Mouse (Mus musculus) right cerebral cortex, postnatal 36 days (tissue): ENCODE results near the gene Dffa.
A peak's percentile ranks its signal among the peaks of the same experiment; 100 is the strongest.
"Not testable (repeated sequence)": the region's sequence is repeated elsewhere in the genome, so short reads cannot be mapped to it uniquely, and the experiment has no call there.

Source experiments
- DNase-seq, 2 experiments: peaks; one replicate each; pipeline ENCODE4 v3.0.0; 2022; ENCODE audit warnings: low spot score in 2 of 2, mixed read lengths in 1 of 2

Gene Dffa

DNA sequence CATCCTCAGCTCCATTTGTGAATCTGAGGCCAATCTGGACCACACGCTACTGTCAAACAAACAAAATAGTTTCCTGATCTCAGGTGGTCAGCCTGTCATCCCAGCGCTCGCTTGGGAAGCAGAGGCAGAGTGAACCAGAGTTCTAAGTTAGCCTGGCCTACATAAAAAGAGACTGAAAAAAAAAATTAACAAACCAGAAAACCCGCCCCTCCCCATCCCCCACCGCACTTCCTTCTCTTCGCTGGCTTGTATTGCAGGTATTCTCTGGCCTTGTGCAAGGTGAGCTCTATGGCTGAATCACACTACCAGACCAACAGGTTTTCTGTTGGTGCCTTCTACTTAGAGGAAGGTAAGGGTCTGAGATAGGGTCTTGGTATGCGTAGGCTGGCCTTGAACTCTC lies 43.6 kb downstream of the Dffa start:
- DNase-seq: no peak

DNA sequence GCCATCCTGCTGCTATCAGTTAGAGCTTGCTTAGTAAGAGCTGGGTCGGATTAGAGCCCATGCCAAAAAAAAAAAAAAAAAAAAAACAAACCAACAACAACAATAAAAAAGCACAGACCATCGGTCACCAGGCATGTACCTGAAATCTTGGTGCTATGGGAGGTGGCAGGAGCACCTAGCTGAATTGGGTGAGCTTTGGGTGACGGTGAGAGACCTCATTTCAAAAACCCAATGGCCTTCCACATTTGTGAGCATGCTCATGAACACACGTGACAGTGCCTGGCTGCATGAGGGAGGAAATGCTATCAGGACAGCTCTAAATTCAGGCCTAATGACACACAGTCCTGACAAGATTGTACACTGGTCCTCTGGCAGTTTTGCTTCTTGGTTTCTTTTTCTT lies 44.1 kb downstream of the Dffa start:
- DNase-seq: no peak

DNA sequence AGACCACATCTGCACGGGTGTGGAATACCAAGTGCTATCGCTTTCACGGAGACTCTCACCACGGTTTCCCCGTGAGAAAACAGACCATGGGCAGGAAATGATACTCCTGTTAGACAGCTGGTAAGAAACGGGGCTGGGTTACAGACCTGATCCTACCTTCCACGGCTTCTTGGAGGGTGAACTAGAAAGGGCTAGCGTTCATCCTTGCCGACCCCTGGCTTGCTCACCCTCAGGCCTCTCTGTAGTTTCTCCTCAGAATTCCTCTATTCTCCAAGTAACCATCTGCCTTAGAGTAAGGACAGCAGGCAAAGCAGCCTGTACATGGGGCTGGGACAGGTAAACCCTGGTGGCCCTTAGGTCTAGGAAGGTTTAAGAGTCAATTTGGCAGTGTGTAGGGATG lies 45.2 kb downstream of the Dffa start:
- no peak for DNase-seq

DNA sequence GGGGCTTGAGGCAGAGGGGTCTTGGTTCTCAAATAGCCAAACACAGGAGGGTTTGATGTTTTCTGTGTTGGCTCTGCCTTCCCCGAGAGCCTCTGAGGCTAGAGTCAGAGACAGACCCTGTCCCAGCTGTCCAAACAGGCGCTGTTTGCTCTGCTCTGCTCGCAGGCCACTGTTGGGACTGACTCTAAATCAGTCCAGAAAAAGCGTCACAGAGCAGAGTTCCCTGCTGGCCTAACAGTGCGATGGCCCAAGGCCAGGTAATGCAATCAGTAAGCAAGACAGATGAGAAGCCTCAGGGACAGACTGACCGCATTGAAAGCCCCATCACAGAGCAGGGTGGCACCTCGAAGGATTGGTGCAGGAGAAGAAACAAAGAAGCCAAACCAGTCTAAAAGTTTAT lies 45.7 kb downstream of the Dffa start:
- DNase-seq: no peak

DNA sequence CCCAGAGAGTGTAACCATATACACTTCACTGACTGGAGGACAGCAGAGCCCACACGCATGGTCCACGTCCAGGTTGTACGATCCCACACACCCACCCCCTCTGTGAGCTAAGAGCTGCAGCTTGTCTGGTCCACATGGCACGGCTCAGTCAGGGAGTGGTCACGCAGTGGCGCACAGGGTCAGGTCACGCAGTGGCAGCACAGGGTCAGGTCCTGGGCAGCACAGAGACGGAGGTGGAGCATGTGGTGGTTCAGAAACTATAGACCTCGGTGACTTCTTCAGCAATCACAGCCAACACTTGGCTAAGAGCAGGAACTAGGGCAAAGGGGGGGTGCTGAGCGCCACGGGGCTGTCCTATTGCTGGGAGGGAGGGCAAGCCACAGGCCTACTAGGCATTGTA lies 46.3 kb downstream of the Dffa start:
- no peak for DNase-seq

DNA sequence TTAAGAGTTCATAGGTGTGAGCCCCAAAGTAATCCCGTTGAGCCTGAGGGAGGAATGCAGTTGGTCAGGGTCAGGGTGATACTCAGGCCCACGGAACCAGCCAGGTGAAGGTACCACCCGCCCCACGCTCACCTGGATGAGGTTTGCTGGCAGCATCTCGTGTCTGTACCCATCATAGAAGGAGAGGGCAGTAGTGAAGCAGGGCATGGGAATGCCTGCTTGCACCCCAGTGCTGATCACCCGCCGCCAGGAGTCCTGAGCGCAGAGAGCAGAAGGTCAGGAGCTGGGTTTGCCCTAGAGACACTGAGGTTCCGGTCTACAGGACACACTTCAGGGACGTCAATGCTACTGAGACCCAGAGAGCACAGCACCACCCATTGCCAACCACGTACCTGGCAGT lies 46.8 kb downstream of the Dffa start:
- no peak for DNase-seq

DNA sequence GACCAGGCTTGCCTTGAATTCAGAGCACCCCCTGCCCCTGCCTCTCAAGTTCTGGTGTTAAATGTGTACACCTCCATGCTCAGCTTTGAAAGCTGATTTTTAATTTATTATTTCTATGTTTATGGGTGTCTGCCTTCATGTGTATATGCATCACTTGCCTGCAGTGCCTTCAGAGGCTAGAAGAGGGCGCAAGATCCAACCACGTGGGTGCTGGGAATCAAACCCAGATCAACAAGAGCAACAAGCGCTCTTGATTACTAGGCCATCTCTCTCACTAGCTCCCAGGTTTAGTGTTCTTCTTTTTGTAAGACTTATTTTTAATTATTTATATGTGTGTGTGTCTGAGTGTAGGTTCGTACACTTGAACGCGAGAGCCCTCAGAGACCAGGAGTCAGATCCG lies 50.9 kb downstream of the Dffa start:
- DNase-seq: no peak

DNA sequence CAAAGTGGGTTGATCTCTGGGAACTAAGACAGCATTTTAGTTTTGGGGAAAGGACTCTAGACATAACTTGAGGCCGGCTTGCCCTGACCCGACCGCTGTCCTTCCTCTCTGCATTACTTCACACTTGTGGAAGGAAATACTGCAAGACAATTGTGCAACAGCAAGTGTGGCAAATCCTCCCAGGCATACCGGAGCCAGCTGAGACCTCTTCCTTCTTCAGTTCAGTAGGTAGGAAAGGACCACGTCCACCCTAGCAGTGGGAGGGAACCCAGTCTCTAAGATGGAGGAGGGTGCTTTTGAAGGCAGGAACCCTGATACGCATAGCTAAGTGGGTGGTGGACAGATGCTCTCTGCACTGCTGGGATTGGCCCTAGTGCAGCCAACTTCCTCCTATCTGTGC lies 51.8 kb downstream of the Dffa start:
- no peak for DNase-seq

DNA sequence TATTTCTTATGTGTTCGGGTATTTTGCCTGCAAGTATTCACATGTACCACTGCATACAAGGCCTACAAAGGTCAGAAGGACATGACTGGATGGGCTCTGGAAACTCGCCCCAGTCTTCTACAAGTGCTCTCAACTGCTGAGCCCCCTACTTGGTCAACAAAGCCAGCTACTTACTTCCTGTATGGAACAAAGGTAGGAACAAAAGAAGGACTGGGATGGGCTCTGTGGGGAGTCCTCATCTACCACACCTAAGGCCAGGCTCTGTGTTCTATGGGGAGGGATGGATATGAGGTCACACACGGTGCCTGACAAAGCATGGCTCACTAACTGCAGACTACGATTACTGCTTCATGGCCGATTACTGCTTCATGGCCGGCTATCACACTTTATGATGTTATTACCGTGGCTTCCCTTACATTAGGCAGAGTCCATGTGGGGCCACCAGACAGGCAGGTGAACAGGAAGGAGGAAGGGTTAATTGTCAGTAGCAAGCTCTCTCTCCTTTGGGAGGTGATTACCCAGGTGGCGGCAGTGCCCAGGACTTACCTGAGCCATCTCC lies 53.5 kb downstream of the Dffa start:
- no peak for DNase-seq

DNA sequence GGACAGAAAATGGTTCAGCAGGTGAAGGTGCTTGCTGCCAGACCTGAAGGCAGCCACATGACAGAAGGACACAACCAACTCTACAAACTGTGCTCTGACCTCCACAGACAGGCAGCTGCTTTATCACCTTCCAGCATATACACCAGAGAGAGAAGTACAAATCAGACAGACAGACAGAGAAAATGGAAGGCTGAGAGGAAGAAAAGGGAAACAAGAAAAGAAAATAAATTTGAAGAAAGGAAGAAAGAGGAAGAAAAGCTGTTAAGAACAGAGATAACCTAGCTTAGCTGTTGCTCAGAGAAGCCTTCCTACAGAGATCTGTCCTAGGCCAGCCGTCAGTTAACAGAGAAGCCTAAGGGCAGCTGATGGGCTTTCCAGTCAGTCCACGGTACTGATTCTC lies 55.3 kb downstream of the Dffa start:
- DNase-seq: no peak

DNA sequence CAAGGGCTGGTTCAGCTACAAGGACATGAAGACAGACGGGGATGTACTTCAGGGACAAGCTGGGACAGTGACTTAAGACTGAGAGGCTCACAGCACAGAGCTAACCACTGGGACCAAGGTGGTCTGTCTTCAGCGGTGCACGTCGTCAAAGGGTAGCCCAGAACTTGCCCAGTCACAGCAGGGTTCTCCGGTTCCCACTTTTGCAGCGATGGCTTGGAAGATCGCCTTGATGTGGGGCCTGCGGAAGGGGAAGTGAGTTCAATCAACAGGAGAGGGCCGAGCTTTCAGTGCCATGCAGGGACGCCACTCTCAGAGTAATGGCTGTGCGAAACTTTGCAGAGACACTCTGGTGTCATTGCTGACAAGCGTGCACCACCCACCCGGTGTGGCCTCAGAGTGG lies 55.9 kb downstream of the Dffa start:
- DNase-seq: no peak

DNA sequence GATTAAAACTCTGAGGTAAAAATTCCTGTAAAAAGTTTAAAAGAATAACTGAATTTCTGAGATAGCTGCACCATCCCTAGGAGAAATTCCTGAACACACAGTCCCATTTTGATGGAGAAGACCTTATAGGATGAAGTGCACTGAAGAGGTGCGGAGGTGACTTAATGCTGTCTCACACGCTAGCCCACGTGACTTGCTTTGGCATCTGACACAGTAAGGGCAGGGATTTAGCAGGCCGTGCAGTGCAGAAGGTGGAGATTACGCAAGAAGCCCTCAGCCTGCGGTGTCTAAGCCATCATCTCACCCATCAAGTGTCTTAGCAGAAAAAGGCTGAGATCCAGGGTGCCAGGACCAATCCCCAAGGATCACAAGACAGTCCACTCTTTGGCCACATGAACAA lies 57.2 kb downstream of the Dffa start:
- no peak for DNase-seq

DNA sequence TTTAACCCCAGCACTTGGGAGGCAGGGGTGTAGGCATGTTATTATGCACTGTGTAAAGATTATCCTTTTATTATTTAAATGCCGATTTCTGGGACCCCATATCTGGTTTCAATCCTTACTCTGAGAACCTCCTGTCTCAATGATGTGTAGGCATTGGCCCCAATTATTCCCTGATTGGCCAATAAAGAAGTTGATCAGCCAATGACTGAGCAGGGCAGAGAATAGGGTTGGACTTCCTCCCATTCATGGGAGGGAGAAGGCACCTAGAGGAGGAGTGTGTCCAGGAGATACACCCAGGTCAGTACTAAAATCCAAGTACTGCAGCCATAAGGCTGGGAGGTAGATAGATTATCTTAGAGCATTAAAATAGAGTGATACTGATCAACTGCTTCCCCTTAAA lies 59.2 kb downstream of the Dffa start:
- DNase-seq: no peak

DNA sequence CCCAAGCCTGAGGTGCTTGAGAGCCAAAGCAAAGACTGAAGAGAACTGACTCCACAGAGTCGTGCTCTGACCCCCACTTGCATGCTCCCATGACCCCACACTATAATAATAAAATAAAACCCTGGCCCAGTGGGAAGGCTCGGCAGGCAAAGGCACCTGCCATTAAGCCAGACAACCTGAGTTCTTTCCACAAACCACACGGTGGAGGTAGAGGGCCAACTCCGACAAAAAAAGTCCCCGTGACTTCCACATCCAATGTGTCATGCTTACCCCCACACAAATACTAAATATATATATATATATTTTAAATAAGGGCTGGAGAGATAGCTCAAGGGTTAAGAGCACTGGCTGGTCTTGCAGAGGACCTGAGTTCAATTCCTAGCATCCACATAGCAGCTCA lies 60.2 kb downstream of the Dffa start:
- no peak for DNase-seq

DNA sequence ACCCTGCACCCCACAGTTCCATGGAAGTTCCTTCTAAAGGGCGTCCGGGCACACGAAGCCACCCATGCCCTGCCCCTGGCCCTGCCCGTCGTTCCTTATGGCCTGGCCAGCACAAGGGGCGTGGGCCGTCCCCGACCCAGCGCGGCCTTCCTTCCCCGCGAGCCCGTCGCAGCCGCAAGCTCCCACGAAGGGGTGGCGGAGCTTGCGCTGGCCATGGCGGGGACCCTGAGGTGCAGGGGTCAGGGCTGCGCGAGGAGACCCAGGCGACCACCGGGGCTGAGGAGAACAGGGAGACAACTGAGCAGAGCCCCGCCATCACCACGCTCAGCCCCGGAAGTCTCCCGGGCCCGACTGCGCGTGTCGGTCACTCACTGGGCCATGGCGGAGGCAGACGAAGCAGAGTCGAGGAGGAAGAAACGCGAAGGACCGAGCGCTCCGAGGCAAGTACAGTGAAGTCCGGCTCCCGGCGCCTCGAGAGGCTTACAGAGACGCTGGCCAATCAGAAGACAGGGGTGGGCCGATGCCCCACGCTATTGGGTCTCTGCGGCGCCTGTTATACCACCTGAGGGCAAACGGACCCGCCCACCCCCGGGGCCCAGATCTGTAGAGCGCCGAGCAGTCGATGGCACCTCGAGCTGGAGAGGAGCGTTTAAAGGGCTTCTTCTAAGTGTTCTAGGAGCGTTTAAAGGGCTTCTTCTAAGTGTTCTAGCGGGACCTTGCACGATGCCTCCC lies 62.4 kb downstream of the Dffa start, which contains the start of gene Pgd:
TSS of gene Pgd (minus strand) at position 557 of the 732 bp plus-strand sequence.
- peak; percentile 97 for DNase-seq

DNA sequence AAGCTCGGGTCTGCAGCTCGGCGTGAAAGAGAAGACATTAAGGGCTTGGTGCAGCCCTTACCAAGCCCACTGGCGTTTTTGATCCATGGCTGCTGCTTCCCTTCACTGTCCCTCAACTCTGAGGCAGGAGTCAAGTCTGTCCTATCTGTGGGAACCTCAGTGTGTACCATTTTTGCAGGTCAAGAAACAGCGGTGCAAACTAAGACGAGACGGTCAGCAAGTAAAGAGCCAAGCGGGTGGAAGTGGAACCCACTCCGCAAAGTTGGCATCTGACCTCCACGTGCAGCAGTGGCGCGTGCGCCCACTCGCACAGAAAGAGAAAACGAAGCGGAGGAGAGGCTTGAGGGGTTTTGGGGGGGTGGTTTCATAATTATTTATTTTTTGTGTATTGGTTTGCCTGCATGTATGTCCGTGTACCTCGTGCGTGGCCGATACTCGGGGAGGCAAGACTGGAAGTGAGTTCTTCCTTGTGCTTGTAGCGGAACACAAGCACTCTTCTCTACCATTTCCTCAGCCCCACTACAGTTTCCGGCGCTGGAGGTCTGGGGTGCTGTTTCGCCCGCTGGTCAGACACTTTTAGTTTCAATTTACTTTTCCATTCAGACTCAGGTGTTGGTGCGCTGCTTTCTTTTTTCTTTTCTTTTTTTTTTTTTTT lies 63.1 kb downstream of the Dffa start:
- no peak for DNase-seq

DNA sequence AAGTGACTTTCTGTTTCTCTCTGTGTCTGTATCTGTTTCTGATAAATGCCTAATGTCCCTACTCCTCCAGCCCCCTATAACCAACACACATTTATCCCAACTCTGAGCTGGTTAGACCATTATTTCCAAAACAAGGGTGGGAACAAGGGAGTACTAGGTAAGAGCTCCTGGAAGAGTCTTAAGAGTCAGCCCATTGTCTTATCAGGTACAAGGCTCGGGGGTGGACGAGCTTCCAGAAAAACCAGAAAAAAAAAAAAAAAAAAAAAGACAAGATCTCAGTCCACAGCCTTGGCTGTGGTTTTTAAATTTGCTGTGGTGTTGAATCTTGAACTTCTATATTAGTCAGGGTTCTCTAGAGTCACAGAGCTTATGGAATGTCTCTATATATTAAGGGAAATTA lies 64.1 kb downstream of the Dffa start:
- no peak for DNase-seq

DNA sequence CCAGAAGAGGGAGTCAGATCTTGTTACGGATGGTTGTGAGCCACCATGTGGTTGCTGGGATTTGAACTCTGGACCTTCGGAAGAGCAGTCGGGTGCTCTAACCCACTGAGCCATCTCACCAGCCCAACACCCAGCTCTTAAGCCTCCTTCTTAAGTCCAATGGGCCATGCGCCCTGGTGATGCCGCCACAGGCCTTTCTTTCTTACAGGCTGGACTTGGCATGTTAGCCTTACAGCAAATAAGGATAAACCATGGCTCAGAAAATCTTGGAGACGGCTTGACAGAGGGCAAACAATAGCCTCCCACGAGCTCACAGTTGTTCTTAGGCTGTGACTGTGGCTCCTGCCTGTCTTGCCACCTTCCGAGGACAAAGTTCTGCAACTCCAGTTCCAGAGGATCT lies 66.0 kb downstream of the Dffa start:
- not testable (repeated sequence) for DNase-seq
